Mouse (Mus musculus): ENCODE results near the gene Iffo2. TPM values are rescaled to one million over a fixed set of nuclear protein-coding genes. Genes with fewer than 3 reads are reported as not detected.

The Iffo2 gene
- polyA plus RNA-seq, 1 experiment from 2014 or later: 4.8 TPM

GRCm38 (mm10) chr4:139491541-139492170 lies 38.7 kb upstream of the Iffo2 start:
- no peak overlapping the region for H3K4me3 ChIP-seq (ENCODE audit: low read depth, low read length)
- H3K27me3 ChIP-seq (ENCODE audit: control insufficient read depth, insufficient read depth, low read length): no peaks in the 10 kb centered on the region
- H3K4me1 ChIP-seq (replicated peaks; ENCODE audit: control insufficient read depth, insufficient read depth, low read length): no peaks in the 10 kb centered on the region; the same call in 1 of the 2 replicates
- H3K36me3 ChIP-seq (ENCODE audit: control insufficient read depth, insufficient read depth, low read length): peaks cover 5% of the 10 kb centered on the region; the same call in 1 of the 2 replicates
- ATAC-seq (ENCODE audit: low FRiP score): no peak
- no peak overlapping the region for H3K9ac ChIP-seq (ENCODE audit: low read depth, low read length)
- H3K4me2 ChIP-seq (replicated peaks; ENCODE audit: low read depth, low read length): no peak overlapping the region
- 93% methylated on average over 5 of the region's 5 CpGs for WGBS
- no peak overlapping the region for H3K27ac ChIP-seq (ENCODE audit: low read depth, low read length)
- no peak for DNase-seq (ENCODE audit: low spot score)
- no peaks in the 10 kb centered on the region for H3K9me3 ChIP-seq (ENCODE audit: control insufficient read depth, low read length)

- H3K4me1 ChIP-seq (replicated peaks; ENCODE audit: control insufficient read depth, insufficient read depth, low read length): no peaks in the 10 kb centered on the region; the same call in 1 of the 2 replicates
- H3K27ac ChIP-seq (ENCODE audit: low read depth, low read length): no peak overlapping the region
- ATAC-seq (ENCODE audit: low FRiP score): no peak
- H3K36me3 ChIP-seq (ENCODE audit: control insufficient read depth, insufficient read depth, low read length): peaks cover 5% of the 10 kb centered on the region; the same call in 1 of the 2 replicates
- WGBS: 45% methylated on average over 3 of the region's 3 CpGs
- no peak for DNase-seq (ENCODE audit: low spot score)
- no peak overlapping the region for H3K4me3 ChIP-seq (ENCODE audit: low read depth, low read length)
- H3K4me2 ChIP-seq (replicated peaks; ENCODE audit: low read depth, low read length): no peak overlapping the region
- H3K9me3 ChIP-seq (ENCODE audit: control insufficient read depth, low read length): no peaks in the 10 kb centered on the region
- H3K9ac ChIP-seq (ENCODE audit: low read depth, low read length): no peak overlapping the region
- no peaks in the 10 kb centered on the region for H3K27me3 ChIP-seq (ENCODE audit: control insufficient read depth, insufficient read depth, low read length)
Measured at GRCm38 (mm10) chr4:139492258-139492833, 38.0 kb upstream of the Iffo2 start.

GRCm38 (mm10) chr4:139493227-139494025 lies 36.9 kb upstream of the Iffo2 start:
- Histone ChIP-seq H3K27ac (ENCODE audit: low read depth, low read length) (no peak overlapping the region), H3K4me1 (replicated peaks; ENCODE audit: control insufficient read depth, insufficient read depth, low read length) (no peaks in the 10 kb centered on the region; the same call in 1 of the 2 replicates), H3K9ac (ENCODE audit: low read depth, low read length) (no peak overlapping the region), H3K4me2 (replicated peaks; ENCODE audit: low read depth, low read length) (no peak overlapping the region), H3K4me3 (ENCODE audit: low read depth, low read length) (no peak overlapping the region), H3K9me3 (ENCODE audit: control insufficient read depth, low read length) (no peaks in the 10 kb centered on the region), H3K36me3 (ENCODE audit: control insufficient read depth, insufficient read depth, low read length) (peaks cover 5% of the 10 kb centered on the region; the same call in 1 of the 2 replicates), H3K27me3 (ENCODE audit: control insufficient read depth, insufficient read depth, low read length) (no peaks in the 10 kb centered on the region)
- WGBS: 77% methylated on average over 9 of the region's 9 CpGs
- ATAC-seq (ENCODE audit: low FRiP score): no peak
- no peak for DNase-seq (ENCODE audit: low spot score)

- 72% methylated on average over 14 of the region's 14 CpGs for WGBS
- ATAC-seq (ENCODE audit: low FRiP score): no peak
- DNase-seq (ENCODE audit: low spot score): no peak
- no peaks in the 10 kb centered on the region for H3K36me3 ChIP-seq (ENCODE audit: control insufficient read depth, insufficient read depth, low read length)
- H3K4me1 ChIP-seq (replicated peaks; ENCODE audit: control insufficient read depth, insufficient read depth, low read length): no peaks in the 10 kb centered on the region
- no peak overlapping the region for H3K4me2 ChIP-seq (replicated peaks; ENCODE audit: low read depth, low read length)
- H3K9ac ChIP-seq (ENCODE audit: low read depth, low read length): no peak overlapping the region
- H3K9me3 ChIP-seq (ENCODE audit: control insufficient read depth, low read length): no peaks in the 10 kb centered on the region
- H3K27ac ChIP-seq (ENCODE audit: low read depth, low read length): no peak overlapping the region
- no peaks in the 10 kb centered on the region for H3K27me3 ChIP-seq (ENCODE audit: control insufficient read depth, insufficient read depth, low read length)
- H3K4me3 ChIP-seq (ENCODE audit: low read depth, low read length): no peak overlapping the region
Measured at GRCm38 (mm10) chr4:139500814-139501213, 29.5 kb upstream of the Iffo2 start.

GRCm38 (mm10) chr4:139501702-139502101 lies 28.6 kb upstream of the Iffo2 start:
- no peak overlapping the region for H3K4me3 ChIP-seq (ENCODE audit: low read depth, low read length)
- no peak for ATAC-seq (ENCODE audit: low FRiP score)
- no peaks in the 10 kb centered on the region for H3K4me1 ChIP-seq (replicated peaks; ENCODE audit: control insufficient read depth, insufficient read depth, low read length)
- no peaks in the 10 kb centered on the region for H3K36me3 ChIP-seq (ENCODE audit: control insufficient read depth, insufficient read depth, low read length)
- 85% methylated on average over 6 of the region's 6 CpGs for WGBS
- H3K27me3 ChIP-seq (ENCODE audit: control insufficient read depth, insufficient read depth, low read length): no peaks in the 10 kb centered on the region
- H3K9ac ChIP-seq (ENCODE audit: low read depth, low read length): no peak overlapping the region
- H3K4me2 ChIP-seq (replicated peaks; ENCODE audit: low read depth, low read length): no peak overlapping the region
- no peak overlapping the region for H3K27ac ChIP-seq (ENCODE audit: low read depth, low read length)
- no peaks in the 10 kb centered on the region for H3K9me3 ChIP-seq (ENCODE audit: control insufficient read depth, low read length)
- DNase-seq (ENCODE audit: low spot score): no peak

GRCm38 (mm10) chr4:139503919-139504318 lies 26.4 kb upstream of the Iffo2 start:
- Histone ChIP-seq H3K27ac (ENCODE audit: low read depth, low read length) (no peak overlapping the region), H3K4me1 (replicated peaks; ENCODE audit: control insufficient read depth, insufficient read depth, low read length) (no peaks in the 10 kb centered on the region), H3K9me3 (ENCODE audit: control insufficient read depth, low read length) (no peaks in the 10 kb centered on the region), H3K36me3 (ENCODE audit: control insufficient read depth, insufficient read depth, low read length) (no peaks in the 10 kb centered on the region), H3K4me2 (replicated peaks; ENCODE audit: low read depth, low read length) (no peak overlapping the region), H3K9ac (ENCODE audit: low read depth, low read length) (no peak overlapping the region), H3K4me3 (ENCODE audit: low read depth, low read length) (no peak overlapping the region), H3K27me3 (ENCODE audit: control insufficient read depth, insufficient read depth, low read length) (no peaks in the 10 kb centered on the region)
- ATAC-seq (ENCODE audit: low FRiP score) (no peak), DNase-seq (ENCODE audit: low spot score) (no peak)
- WGBS: 89% methylated on average over 8 of the region's 8 CpGs

- Histone ChIP-seq H3K4me1 (replicated peaks; ENCODE audit: control insufficient read depth, insufficient read depth, low read length) (no peaks in the 10 kb centered on the region), H3K4me2 (replicated peaks; ENCODE audit: low read depth, low read length) (no peak overlapping the region), H3K9me3 (ENCODE audit: control insufficient read depth, low read length) (no peaks in the 10 kb centered on the region), H3K27ac (ENCODE audit: low read depth, low read length) (no peak overlapping the region), H3K27me3 (ENCODE audit: control insufficient read depth, insufficient read depth, low read length) (no peaks in the 10 kb centered on the region), H3K36me3 (ENCODE audit: control insufficient read depth, insufficient read depth, low read length) (no peaks in the 10 kb centered on the region), H3K9ac (ENCODE audit: low read depth, low read length) (no peak overlapping the region), H3K4me3 (ENCODE audit: low read depth, low read length) (no peak overlapping the region)
- no peak for DNase-seq (ENCODE audit: low spot score)
- WGBS: 75% methylated on average over 4 of the region's 4 CpGs
- no peak for ATAC-seq (ENCODE audit: low FRiP score)
Measured at GRCm38 (mm10) chr4:139505716-139506115, 24.6 kb upstream of the Iffo2 start.

- ATAC-seq (ENCODE audit: low FRiP score) (no peak), DNase-seq (ENCODE audit: low spot score) (no peak)
- Histone ChIP-seq H3K9ac (ENCODE audit: low read depth, low read length) (no peak overlapping the region), H3K36me3 (ENCODE audit: control insufficient read depth, insufficient read depth, low read length) (no peaks in the 10 kb centered on the region), H3K27me3 (ENCODE audit: control insufficient read depth, insufficient read depth, low read length) (no peaks in the 10 kb centered on the region), H3K4me2 (replicated peaks; ENCODE audit: low read depth, low read length) (no peak overlapping the region), H3K27ac (ENCODE audit: low read depth, low read length) (no peak overlapping the region), H3K4me3 (ENCODE audit: low read depth, low read length) (no peak overlapping the region), H3K4me1 (replicated peaks; ENCODE audit: control insufficient read depth, insufficient read depth, low read length) (no peaks in the 10 kb centered on the region), H3K9me3 (ENCODE audit: control insufficient read depth, low read length) (no peaks in the 10 kb centered on the region)
- WGBS: 94% methylated on average over 11 of the region's 11 CpGs
Measured at GRCm38 (mm10) chr4:139506727-139507126, 23.6 kb upstream of the Iffo2 start.

Data from hindbrain, embryonic 11.5 days (tissue).